Mouse (Mus musculus) neural tube, embryonic 10.5 days (tissue): ENCODE results near the gene Nox3.

ENCODE experiments used
- DNase-seq: peaks from one replicate; pipeline ENCODE4 v3.0.0-alpha.2; 2017; ENCODE audit warnings: low spot score; ENCODE audit errors: extremely low spot score

The Nox3 gene

DNA sequence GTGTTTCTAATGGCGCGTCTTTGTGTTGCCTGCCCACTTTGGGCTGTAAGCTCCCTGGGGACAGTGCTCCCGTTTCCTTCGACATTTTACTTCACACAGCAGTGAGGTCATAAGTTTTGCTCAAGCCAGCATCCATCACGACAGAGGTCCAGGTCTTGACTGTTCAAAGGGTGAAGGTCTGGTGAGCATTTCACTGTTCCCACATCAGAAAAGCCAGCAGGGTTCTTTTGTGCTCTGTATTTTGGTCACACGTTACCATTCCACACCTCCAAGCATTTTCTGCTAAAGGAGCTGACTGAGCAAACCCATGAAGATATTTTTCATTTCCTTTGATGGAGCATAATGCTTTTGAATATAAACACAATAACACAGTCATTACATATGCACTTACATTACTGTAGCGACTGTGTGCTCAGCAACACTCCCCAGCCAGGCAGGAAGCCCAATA lies 85.7 kb downstream of the Nox3 start:
- no peak for DNase-seq

DNA sequence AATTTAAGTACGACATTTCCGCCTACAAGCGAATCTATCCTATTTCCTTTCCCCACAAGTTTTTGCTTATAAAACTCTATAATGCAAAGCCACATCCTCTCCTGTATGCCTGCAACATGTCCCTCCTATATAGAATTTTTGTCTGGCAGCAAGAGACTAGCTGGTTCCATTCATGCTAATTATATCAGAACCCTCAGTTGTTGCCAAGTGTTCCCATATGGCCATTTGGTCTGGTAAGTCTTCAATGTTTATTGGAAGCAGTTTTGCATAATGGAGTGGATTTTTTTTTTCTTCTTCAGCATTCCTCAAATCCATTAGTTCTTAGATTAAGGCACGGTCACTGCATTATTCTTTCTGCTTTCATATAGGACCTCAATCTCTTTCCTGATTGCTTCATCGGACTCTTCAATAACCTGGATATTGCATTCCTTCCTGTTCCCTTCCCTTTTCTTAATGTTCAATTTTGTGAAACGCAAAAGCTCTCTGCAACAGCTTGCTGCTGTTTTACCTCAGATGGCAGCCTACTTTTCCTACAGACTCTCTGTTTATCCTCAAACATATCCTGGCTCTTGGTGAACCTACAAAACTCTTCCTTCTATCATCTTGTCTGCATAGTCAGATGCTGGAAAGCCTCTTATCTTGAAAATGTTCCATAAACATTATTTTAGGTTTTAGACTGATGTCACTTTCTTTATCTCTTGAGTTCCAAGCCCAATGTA lies 92.9 kb downstream of the Nox3 start:
- no peak for DNase-seq

DNA sequence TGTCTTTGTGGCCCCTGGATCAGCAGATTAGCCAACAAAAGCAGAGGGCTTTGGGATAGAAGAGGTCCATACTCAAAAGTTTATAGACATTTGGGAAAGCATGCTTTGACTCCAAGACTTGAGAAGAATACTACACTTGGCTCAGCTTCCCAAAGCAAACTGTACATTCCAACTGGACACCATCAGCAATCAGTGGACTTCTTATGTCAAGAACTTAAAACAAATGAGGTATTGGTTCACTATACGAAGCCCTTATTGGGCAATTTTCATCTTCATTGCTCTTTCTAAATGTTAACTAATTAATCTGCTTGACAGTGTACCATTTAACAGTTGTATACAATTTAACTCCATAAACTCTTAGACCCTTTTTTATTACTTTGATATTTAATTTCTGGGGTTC lies 97.7 kb downstream of the Nox3 start:
- no peak for DNase-seq

DNA sequence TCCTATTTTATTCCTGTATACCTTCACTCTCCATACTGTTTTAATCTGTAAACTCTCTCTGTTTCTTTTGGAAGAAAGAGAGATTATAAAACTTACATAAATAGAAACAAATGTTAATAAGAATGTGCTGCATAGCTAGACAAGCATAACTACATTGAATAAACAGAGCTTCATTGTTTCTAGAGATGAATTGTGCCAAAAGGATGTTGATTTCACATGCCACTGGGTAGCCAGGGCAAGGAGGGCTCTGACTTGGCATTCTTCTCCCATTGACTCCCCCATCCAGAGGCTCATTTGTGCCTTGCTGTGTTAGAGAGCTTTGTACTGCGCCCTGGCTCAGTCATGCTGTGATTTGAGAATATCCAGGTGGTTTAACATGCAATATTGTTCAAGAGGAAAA lies 98.2 kb downstream of the Nox3 start:
- no peak for DNase-seq

DNA sequence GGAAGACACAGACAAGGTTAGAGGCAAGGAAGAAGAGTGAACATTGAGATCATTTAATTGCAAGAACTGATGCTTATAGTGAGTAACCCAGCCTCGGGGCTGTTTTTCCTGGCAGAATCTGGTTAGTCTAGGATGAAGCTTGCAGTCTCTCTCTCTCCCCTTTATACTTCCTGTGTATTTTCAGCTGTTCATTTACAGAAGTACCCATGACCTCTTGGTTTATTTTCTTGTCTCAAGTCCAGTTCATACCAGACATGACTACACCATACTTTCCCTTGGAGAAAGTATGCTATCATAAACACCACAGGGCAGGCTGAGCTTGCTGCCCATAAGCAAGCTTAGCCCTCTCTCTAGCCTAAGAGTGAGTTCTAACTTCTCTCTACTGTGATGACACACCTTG lies 98.9 kb downstream of the Nox3 start:
- DNase-seq = no peak
